Mouse (Mus musculus): ENCODE data around the gene Slc25a44. TPM values are rescaled to one million over a fixed set of nuclear protein-coding genes. Genes with fewer than 3 reads are reported as not detected.
"Not testable (repeated sequence)": the region's sequence is repeated elsewhere in the genome, so short reads cannot be mapped to it uniquely, and the experiment has no call there.

Slc25a44 gene
- polyA plus RNA-seq, 1 experiment from 2014 or later = 19.2 TPM

- no peak overlapping the region for H3K9ac ChIP-seq (replicated peaks; ENCODE audit: low read length)
- no peak overlapping the region for H3K4me2 ChIP-seq (ENCODE audit: low read depth, low read length)
- no peaks in the 10 kb centered on the region for H3K4me1 ChIP-seq (ENCODE audit: control insufficient read depth, insufficient read depth, low read length)
- no peaks in the 10 kb centered on the region for H3K27me3 ChIP-seq (ENCODE audit: control insufficient read depth, insufficient read depth, low read length)
- WGBS = 62% methylated on average over 10 of the region's 10 CpGs
- no peak for DNase-seq (ENCODE audit: low spot score)
- H3K36me3 ChIP-seq (replicated peaks; ENCODE audit: control insufficient read depth, insufficient read depth, low read depth, low read length) = no peaks in the 10 kb centered on the region
- no peak for ATAC-seq (replicated peaks; ENCODE audit: insufficient number of reproducible peaks, low FRiP score, low TSS enrichment, low read depth)
- no peaks in the 10 kb centered on the region for H3K9me3 ChIP-seq (replicated peaks; ENCODE audit: control insufficient read depth, low read length)
- H3K27ac ChIP-seq (replicated peaks; ENCODE audit: low read depth, low read length) = no peak overlapping the region
- no peak overlapping the region for H3K4me3 ChIP-seq (ENCODE audit: low read depth, low read length)
Measured at GRCm38 (mm10) chr3:88435515-88435914, 10.6 kb upstream of the Slc25a44 start.

GRCm38 (mm10) chr3:88428639-88429038 lies 3.7 kb upstream of the Slc25a44 start:
- not testable (repeated sequence) for H3K4me1 ChIP-seq (ENCODE audit: control insufficient read depth, insufficient read depth, low read length); DNase-seq (ENCODE audit: low spot score); H3K9me3 ChIP-seq (replicated peaks; ENCODE audit: control insufficient read depth, low read length); H3K9ac ChIP-seq (replicated peaks; ENCODE audit: low read length); H3K4me3 ChIP-seq (ENCODE audit: low read depth, low read length); H3K36me3 ChIP-seq (replicated peaks; ENCODE audit: control insufficient read depth, insufficient read depth, low read depth, low read length); H3K27me3 ChIP-seq (ENCODE audit: control insufficient read depth, insufficient read depth, low read length); ATAC-seq (replicated peaks; ENCODE audit: insufficient number of reproducible peaks, low FRiP score, low TSS enrichment, low read depth); H3K4me2 ChIP-seq (ENCODE audit: low read depth, low read length); H3K27ac ChIP-seq (replicated peaks; ENCODE audit: low read depth, low read length)
- WGBS = 71% methylated on average over 8 of the region's 8 CpGs

GRCm38 (mm10) chr3:88427342-88427905 lies 2.5 kb upstream of the Slc25a44 start:
- H3K4me2 ChIP-seq (ENCODE audit: low read depth, low read length) = no peak overlapping the region
- ATAC-seq (replicated peaks; ENCODE audit: insufficient number of reproducible peaks, low FRiP score, low TSS enrichment, low read depth) = no peak
- WGBS = 88% methylated on average over 4 of the region's 4 CpGs
- H3K36me3 ChIP-seq (replicated peaks; ENCODE audit: control insufficient read depth, insufficient read depth, low read depth, low read length) = no peaks in the 10 kb centered on the region
- no peak overlapping the region for H3K9ac ChIP-seq (replicated peaks; ENCODE audit: low read length)
- H3K27ac ChIP-seq (replicated peaks; ENCODE audit: low read depth, low read length) = no peak overlapping the region
- H3K9me3 ChIP-seq (replicated peaks; ENCODE audit: control insufficient read depth, low read length) = no peaks in the 10 kb centered on the region
- H3K27me3 ChIP-seq (ENCODE audit: control insufficient read depth, insufficient read depth, low read length) = no peaks in the 10 kb centered on the region
- H3K4me1 ChIP-seq (ENCODE audit: control insufficient read depth, insufficient read depth, low read length) = no peaks in the 10 kb centered on the region
- DNase-seq (ENCODE audit: low spot score) = no peak
- H3K4me3 ChIP-seq (ENCODE audit: low read depth, low read length) = no peak overlapping the region

GRCm38 (mm10) chr3:88425708-88426420 lies 925 bp upstream of the Slc25a44 start:
- no peaks in the 10 kb centered on the region for H3K27me3 ChIP-seq (ENCODE audit: control insufficient read depth, insufficient read depth, low read length)
- no peak for DNase-seq (ENCODE audit: low spot score)
- no peaks in the 10 kb centered on the region for H3K9me3 ChIP-seq (replicated peaks; ENCODE audit: control insufficient read depth, low read length)
- ATAC-seq (replicated peaks; ENCODE audit: insufficient number of reproducible peaks, low FRiP score, low TSS enrichment, low read depth) = no peak
- H3K4me2 ChIP-seq (ENCODE audit: low read depth, low read length) = no peak overlapping the region
- H3K4me1 ChIP-seq (ENCODE audit: control insufficient read depth, insufficient read depth, low read length) = no peaks in the 10 kb centered on the region
- H3K4me3 ChIP-seq (ENCODE audit: low read depth, low read length) = no peak overlapping the region
- no peak overlapping the region for H3K9ac ChIP-seq (replicated peaks; ENCODE audit: low read length)
- no peak overlapping the region for H3K27ac ChIP-seq (replicated peaks; ENCODE audit: low read depth, low read length)
- WGBS = 85% methylated on average over 10 of the region's 10 CpGs
- peaks cover 2% of the 10 kb centered on the region; the same call in 1 of the 2 replicates for H3K36me3 ChIP-seq (replicated peaks; ENCODE audit: control insufficient read depth, insufficient read depth, low read depth, low read length)

GRCm38 (mm10) chr3:88425330-88425689 lies 371 bp upstream of the Slc25a44 start:
- Histone ChIP-seq H3K27me3 (ENCODE audit: control insufficient read depth, insufficient read depth, low read length) (no peaks in the 10 kb centered on the region), H3K36me3 (replicated peaks; ENCODE audit: control insufficient read depth, insufficient read depth, low read depth, low read length) (peaks cover 2% of the 10 kb centered on the region), H3K9me3 (replicated peaks; ENCODE audit: control insufficient read depth, low read length) (no peaks in the 10 kb centered on the region), H3K27ac (replicated peaks; ENCODE audit: low read depth, low read length) (no peak overlapping the region), H3K4me3 (ENCODE audit: low read depth, low read length) (no peak overlapping the region), H3K9ac (replicated peaks; ENCODE audit: low read length) (no peak overlapping the region; the same call in 1 of the 2 replicates), H3K4me1 (ENCODE audit: control insufficient read depth, insufficient read depth, low read length) (no peaks in the 10 kb centered on the region), H3K4me2 (ENCODE audit: low read depth, low read length) (no peak overlapping the region)
- ATAC-seq (replicated peaks; ENCODE audit: insufficient number of reproducible peaks, low FRiP score, low TSS enrichment, low read depth) (no peak), DNase-seq (ENCODE audit: low spot score) (no peak)
- 9% methylated on average over 2 of the region's 2 CpGs for WGBS

GRCm38 (mm10) chr3:88422020-88422720 lies 2.8 kb downstream of the Slc25a44 start:
- 43% methylated on average over 9 of the region's 9 CpGs for WGBS
- Histone ChIP-seq H3K27ac (replicated peaks; ENCODE audit: low read depth, low read length) (no peak overlapping the region), H3K4me2 (ENCODE audit: low read depth, low read length) (no peak overlapping the region), H3K27me3 (ENCODE audit: control insufficient read depth, insufficient read depth, low read length) (no peaks in the 10 kb centered on the region), H3K4me3 (ENCODE audit: low read depth, low read length) (no peak overlapping the region), H3K36me3 (replicated peaks; ENCODE audit: control insufficient read depth, insufficient read depth, low read depth, low read length) (peaks cover 5% of the 10 kb centered on the region), H3K9me3 (replicated peaks; ENCODE audit: control insufficient read depth, low read length) (no peaks in the 10 kb centered on the region), H3K4me1 (ENCODE audit: control insufficient read depth, insufficient read depth, low read length) (no peaks in the 10 kb centered on the region), H3K9ac (replicated peaks; ENCODE audit: low read length) (no peak overlapping the region)
- ATAC-seq (replicated peaks; ENCODE audit: insufficient number of reproducible peaks, low FRiP score, low TSS enrichment, low read depth) = no peak
- DNase-seq (ENCODE audit: low spot score) = no peak

- WGBS = 97% methylated on average over 19 of the region's 19 CpGs
- H3K9ac ChIP-seq (replicated peaks; ENCODE audit: low read length) = no peak overlapping the region
- no peak overlapping the region for H3K4me3 ChIP-seq (ENCODE audit: low read depth, low read length)
- DNase-seq (ENCODE audit: low spot score) = no peak
- H3K4me1 ChIP-seq (ENCODE audit: control insufficient read depth, insufficient read depth, low read length) = no peaks in the 10 kb centered on the region
- no peaks in the 10 kb centered on the region for H3K9me3 ChIP-seq (replicated peaks; ENCODE audit: control insufficient read depth, low read length)
- no peak overlapping the region for H3K4me2 ChIP-seq (ENCODE audit: low read depth, low read length)
- no peak overlapping the region for H3K27ac ChIP-seq (replicated peaks; ENCODE audit: low read depth, low read length)
- H3K36me3 ChIP-seq (replicated peaks; ENCODE audit: control insufficient read depth, insufficient read depth, low read depth, low read length) = peaks cover 5% of the 10 kb centered on the region
- H3K27me3 ChIP-seq (ENCODE audit: control insufficient read depth, insufficient read depth, low read length) = no peaks in the 10 kb centered on the region
- ATAC-seq (replicated peaks; ENCODE audit: insufficient number of reproducible peaks, low FRiP score, low TSS enrichment, low read depth) = no peak
Measured at GRCm38 (mm10) chr3:88420771-88421170, 4.2 kb downstream of the Slc25a44 start.

GRCm38 (mm10) chr3:88418016-88418415 lies 6.9 kb downstream of the Slc25a44 start:
- WGBS = 81% methylated on average over 6 of the region's 6 CpGs
- H3K9ac ChIP-seq (replicated peaks; ENCODE audit: low read length) = no peak overlapping the region
- no peaks in the 10 kb centered on the region for H3K9me3 ChIP-seq (replicated peaks; ENCODE audit: control insufficient read depth, low read length)
- H3K4me1 ChIP-seq (ENCODE audit: control insufficient read depth, insufficient read depth, low read length) = no peaks in the 10 kb centered on the region
- H3K27me3 ChIP-seq (ENCODE audit: control insufficient read depth, insufficient read depth, low read length) = no peaks in the 10 kb centered on the region
- ATAC-seq (replicated peaks; ENCODE audit: insufficient number of reproducible peaks, low FRiP score, low TSS enrichment, low read depth) = no peak
- H3K4me2 ChIP-seq (ENCODE audit: low read depth, low read length) = no peak overlapping the region
- H3K27ac ChIP-seq (replicated peaks; ENCODE audit: low read depth, low read length) = no peak overlapping the region
- H3K36me3 ChIP-seq (replicated peaks; ENCODE audit: control insufficient read depth, insufficient read depth, low read depth, low read length) = peaks cover 5% of the 10 kb centered on the region
- H3K4me3 ChIP-seq (ENCODE audit: low read depth, low read length) = no peak overlapping the region
- no peak for DNase-seq (ENCODE audit: low spot score)

Data from embryonic facial prominence, embryonic 11.5 days (tissue).